Mouse (Mus musculus): ENCODE measurements around the gene Cflar. TPM values are rescaled to one million over a fixed set of nuclear protein-coding genes. Genes with fewer than 3 reads are reported as not detected.
A peak's percentile ranks its signal among the peaks of the same experiment; 100 is the strongest.
"Not testable (repeated sequence)": the region's sequence is repeated elsewhere in the genome, so short reads cannot be mapped to it uniquely, and the experiment has no call there.

Cflar gene
- 26.1 and 27.1 TPM in 2 replicates for polyA plus RNA-seq (2014; fragmentation: Nextera tagmentation; extraction: Ambion mirVana)

- H3K27me3 ChIP-seq (replicated peaks; ENCODE audit: control insufficient read depth, insufficient read depth, low read length): no peaks in the 10 kb centered on the region
- H3K4me3 ChIP-seq (ENCODE audit: low read depth, low read length): peak within 1 kb of the TSS; percentile 65
- peaks cover 9% of the 10 kb centered on the region for H3K4me1 ChIP-seq (replicated peaks; ENCODE audit: control insufficient read depth, insufficient read depth, low read length)
- peak within 1 kb of the TSS; percentile 82 for H3K4me2 ChIP-seq (ENCODE audit: low read length)
- DNase-seq (ENCODE audit: low spot score) (peak; percentile 91), ATAC-seq (replicated peaks; ENCODE audit: low FRiP score, low TSS enrichment, low read depth) (peak; percentile 69)
- WGBS: 0% methylated on average over 45 of the region's 45 CpGs
- H3K27ac ChIP-seq (ENCODE audit: low read depth): peak within 1 kb of the TSS; percentile 99
- peaks cover 18% of the 10 kb centered on the region for H3K36me3 ChIP-seq (ENCODE audit: control insufficient read depth, insufficient read depth, low read length)
- peak within 1 kb of the TSS; percentile 89 for H3K9ac ChIP-seq (ENCODE audit: low read length)
- no peaks in the 10 kb centered on the region for H3K9me3 ChIP-seq (ENCODE audit: control insufficient read depth, low read length)
Observed at GRCm38 (mm10) chr1:58711365-58712016, at the start of gene Cflar. Gene Cflar, plus strand, starts transcription at chr1:58711508.

DNA sequence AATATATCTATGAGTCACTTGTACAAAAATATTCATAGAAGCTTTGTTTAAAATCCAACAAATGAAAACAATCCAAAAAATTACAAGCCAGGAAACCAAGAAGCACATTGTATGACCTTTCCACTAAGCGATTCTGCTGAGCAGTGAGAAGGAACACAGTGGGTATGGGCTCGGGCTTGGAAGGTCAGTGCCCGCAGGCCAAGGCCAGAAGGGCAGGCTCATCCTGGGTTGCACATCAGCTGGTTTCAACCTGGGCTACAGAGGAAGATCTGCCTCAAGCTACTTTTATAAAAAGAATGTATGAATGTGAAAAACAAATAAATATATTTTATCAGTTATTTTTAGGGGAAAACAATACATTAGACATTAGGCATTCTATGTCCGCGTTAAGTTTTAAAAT lies 48.6 kb upstream of the Cflar start:
- not testable (repeated sequence) for H3K4me3 ChIP-seq (ENCODE audit: low read depth, low read length); H3K27me3 ChIP-seq (replicated peaks; ENCODE audit: control insufficient read depth, insufficient read depth, low read length); H3K4me2 ChIP-seq (ENCODE audit: low read length); H3K36me3 ChIP-seq (ENCODE audit: control insufficient read depth, insufficient read depth, low read length); H3K9me3 ChIP-seq (ENCODE audit: control insufficient read depth, low read length); H3K27ac ChIP-seq (ENCODE audit: low read depth); H3K4me1 ChIP-seq (replicated peaks; ENCODE audit: control insufficient read depth, insufficient read depth, low read length); DNase-seq (ENCODE audit: low spot score); ATAC-seq (replicated peaks; ENCODE audit: low FRiP score, low TSS enrichment, low read depth); H3K9ac ChIP-seq (ENCODE audit: low read length)
- WGBS: 87% methylated on average over 5 of the region's 5 CpGs

- 84% methylated on average over 3 of the region's 3 CpGs for WGBS
- not testable (repeated sequence) for H3K4me2 ChIP-seq (ENCODE audit: low read length); H3K9ac ChIP-seq (ENCODE audit: low read length); H3K4me1 ChIP-seq (replicated peaks; ENCODE audit: control insufficient read depth, insufficient read depth, low read length); DNase-seq (ENCODE audit: low spot score); H3K4me3 ChIP-seq (ENCODE audit: low read depth, low read length); H3K36me3 ChIP-seq (ENCODE audit: control insufficient read depth, insufficient read depth, low read length); H3K27me3 ChIP-seq (replicated peaks; ENCODE audit: control insufficient read depth, insufficient read depth, low read length); H3K27ac ChIP-seq (ENCODE audit: low read depth); H3K9me3 ChIP-seq (ENCODE audit: control insufficient read depth, low read length); ATAC-seq (replicated peaks; ENCODE audit: low FRiP score, low TSS enrichment, low read depth)
Observed at GRCm38 (mm10) chr1:58663365-58663764, 47.9 kb upstream of the Cflar start.

DNA sequence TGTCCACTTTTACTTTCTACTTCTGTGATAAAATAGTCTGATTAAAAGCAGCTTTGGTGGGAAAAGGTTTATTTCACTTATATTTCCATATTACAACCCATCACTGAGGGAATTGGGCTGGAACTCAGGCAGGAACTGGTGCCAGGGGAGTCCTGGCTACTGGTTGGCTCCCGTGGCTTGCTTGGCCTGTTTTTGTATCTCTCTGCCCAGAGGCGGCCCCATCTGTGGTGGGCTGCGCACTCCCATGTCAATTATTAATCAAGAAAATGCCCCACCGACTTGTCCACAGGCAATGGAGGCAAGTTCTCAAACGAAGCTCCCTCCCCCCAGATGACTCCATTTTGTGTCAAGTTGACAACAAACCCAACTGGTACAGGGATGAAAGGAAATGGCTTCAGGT lies 43.1 kb upstream of the Cflar start:
- Histone ChIP-seq H3K27ac (ENCODE audit: low read depth) (no peak overlapping the region), H3K4me1 (replicated peaks; ENCODE audit: control insufficient read depth, insufficient read depth, low read length) (no peaks in the 10 kb centered on the region), H3K4me2 (ENCODE audit: low read length) (no peak overlapping the region), H3K9me3 (ENCODE audit: control insufficient read depth, low read length) (no peaks in the 10 kb centered on the region), H3K4me3 (ENCODE audit: low read depth, low read length) (no peak overlapping the region), H3K9ac (ENCODE audit: low read length) (no peak overlapping the region), H3K27me3 (replicated peaks; ENCODE audit: control insufficient read depth, insufficient read depth, low read length) (no peaks in the 10 kb centered on the region), H3K36me3 (ENCODE audit: control insufficient read depth, insufficient read depth, low read length) (no peaks in the 10 kb centered on the region)
- WGBS: 88% methylated on average over 5 of the region's 5 CpGs
- no peak for DNase-seq (ENCODE audit: low spot score)
- no peak for ATAC-seq (replicated peaks; ENCODE audit: low FRiP score, low TSS enrichment, low read depth)

- H3K27me3 ChIP-seq (replicated peaks; ENCODE audit: control insufficient read depth, insufficient read depth, low read length); H3K36me3 ChIP-seq (ENCODE audit: control insufficient read depth, insufficient read depth, low read length); H3K9ac ChIP-seq (ENCODE audit: low read length); H3K9me3 ChIP-seq (ENCODE audit: control insufficient read depth, low read length); H3K4me1 ChIP-seq (replicated peaks; ENCODE audit: control insufficient read depth, insufficient read depth, low read length); ATAC-seq (replicated peaks; ENCODE audit: low FRiP score, low TSS enrichment, low read depth); DNase-seq (ENCODE audit: low spot score); H3K4me2 ChIP-seq (ENCODE audit: low read length); H3K27ac ChIP-seq (ENCODE audit: low read depth); H3K4me3 ChIP-seq (ENCODE audit: low read depth, low read length): not testable (repeated sequence)
- 78% methylated on average over 3 of the region's 3 CpGs for WGBS
Observed at GRCm38 (mm10) chr1:58669635-58670034, 41.7 kb upstream of the Cflar start.

- 87% methylated on average over 2 of the region's 2 CpGs for WGBS
- Histone ChIP-seq H3K27me3 (replicated peaks; ENCODE audit: control insufficient read depth, insufficient read depth, low read length) (no peaks in the 10 kb centered on the region), H3K4me3 (ENCODE audit: low read depth, low read length) (no peak overlapping the region), H3K4me1 (replicated peaks; ENCODE audit: control insufficient read depth, insufficient read depth, low read length) (no peaks in the 10 kb centered on the region), H3K9ac (ENCODE audit: low read length) (no peak overlapping the region), H3K27ac (ENCODE audit: low read depth) (no peak overlapping the region), H3K36me3 (ENCODE audit: control insufficient read depth, insufficient read depth, low read length) (no peaks in the 10 kb centered on the region), H3K9me3 (ENCODE audit: control insufficient read depth, low read length) (no peaks in the 10 kb centered on the region), H3K4me2 (ENCODE audit: low read length) (no peak overlapping the region)
- DNase-seq (ENCODE audit: low spot score) (no peak), ATAC-seq (replicated peaks; ENCODE audit: low FRiP score, low TSS enrichment, low read depth) (no peak)
Observed at GRCm38 (mm10) chr1:58672116-58672515, 39.2 kb upstream of the Cflar start.

DNA sequence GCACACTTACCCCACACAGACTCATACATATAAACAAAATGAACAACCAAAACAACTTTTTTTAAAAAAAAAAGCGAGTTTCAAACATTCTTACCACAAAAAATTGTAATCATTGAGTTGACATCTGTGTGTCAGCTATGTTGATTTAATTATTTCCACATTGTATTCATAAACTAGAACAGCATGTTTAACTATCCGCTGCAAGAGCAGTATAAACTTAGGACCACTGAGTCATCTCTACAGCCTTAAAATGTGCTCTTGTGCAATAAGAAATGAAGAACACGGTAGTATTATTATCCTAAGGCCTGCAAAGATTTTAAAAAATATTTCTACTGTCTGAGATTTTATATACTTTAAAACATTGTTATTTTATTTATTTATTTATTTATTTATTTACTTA lies 36.3 kb upstream of the Cflar start:
- Histone ChIP-seq H3K27ac (ENCODE audit: low read depth) (no peak overlapping the region), H3K4me3 (ENCODE audit: low read depth, low read length) (no peak overlapping the region), H3K36me3 (ENCODE audit: control insufficient read depth, insufficient read depth, low read length) (no peaks in the 10 kb centered on the region), H3K9ac (ENCODE audit: low read length) (no peak overlapping the region), H3K9me3 (ENCODE audit: control insufficient read depth, low read length) (no peaks in the 10 kb centered on the region), H3K4me2 (ENCODE audit: low read length) (no peak overlapping the region), H3K4me1 (replicated peaks; ENCODE audit: control insufficient read depth, insufficient read depth, low read length) (no peaks in the 10 kb centered on the region), H3K27me3 (replicated peaks; ENCODE audit: control insufficient read depth, insufficient read depth, low read length) (no peaks in the 10 kb centered on the region)
- ATAC-seq (replicated peaks; ENCODE audit: low FRiP score, low TSS enrichment, low read depth): no peak
- no peak for DNase-seq (ENCODE audit: low spot score)
- 79% methylated on average over 3 of the region's 3 CpGs for WGBS

GRCm38 (mm10) chr1:58677575-58677974 lies 33.7 kb upstream of the Cflar start:
- DNase-seq (ENCODE audit: low spot score): no peak
- H3K27ac ChIP-seq (ENCODE audit: low read depth): no peak overlapping the region
- H3K4me2 ChIP-seq (ENCODE audit: low read length): no peak overlapping the region

DNA sequence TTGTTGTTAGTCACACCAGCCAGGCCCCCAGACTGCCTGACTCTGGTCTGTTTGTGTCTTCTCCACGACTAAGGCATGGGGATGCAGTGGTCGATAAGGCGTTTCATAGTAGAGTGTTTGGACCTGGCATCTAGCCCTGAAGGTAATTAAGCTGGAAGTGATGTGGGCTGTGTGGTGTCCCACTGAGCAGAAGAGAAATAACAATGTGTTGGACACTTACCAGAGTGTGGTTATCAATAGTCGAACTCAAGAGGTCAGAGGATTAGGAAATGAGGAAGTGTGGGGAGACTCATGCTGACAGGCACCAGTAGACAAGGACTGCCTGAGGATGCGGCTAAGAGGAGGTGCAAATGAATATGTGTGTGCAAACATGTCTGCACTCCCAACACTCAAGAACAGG lies 32.9 kb upstream of the Cflar start:
- not testable (repeated sequence) for H3K4me2 ChIP-seq (ENCODE audit: low read length); H3K36me3 ChIP-seq (ENCODE audit: control insufficient read depth, insufficient read depth, low read length); H3K4me1 ChIP-seq (replicated peaks; ENCODE audit: control insufficient read depth, insufficient read depth, low read length); ATAC-seq (replicated peaks; ENCODE audit: low FRiP score, low TSS enrichment, low read depth); H3K4me3 ChIP-seq (ENCODE audit: low read depth, low read length); DNase-seq (ENCODE audit: low spot score); H3K27ac ChIP-seq (ENCODE audit: low read depth); H3K9ac ChIP-seq (ENCODE audit: low read length); H3K27me3 ChIP-seq (replicated peaks; ENCODE audit: control insufficient read depth, insufficient read depth, low read length); H3K9me3 ChIP-seq (ENCODE audit: control insufficient read depth, low read length)
- 65% methylated on average over 5 of the region's 5 CpGs for WGBS

More at GRCm38 (mm10) chr1:58677575-58677974, 33.7 kb upstream of the Cflar start:
- Histone ChIP-seq H3K4me3 (ENCODE audit: low read depth, low read length) (no peak overlapping the region), H3K27me3 (replicated peaks; ENCODE audit: control insufficient read depth, insufficient read depth, low read length) (no peaks in the 10 kb centered on the region), H3K9ac (ENCODE audit: low read length) (no peak overlapping the region), H3K9me3 (ENCODE audit: control insufficient read depth, low read length) (no peaks in the 10 kb centered on the region), H3K4me1 (replicated peaks; ENCODE audit: control insufficient read depth, insufficient read depth, low read length) (no peaks in the 10 kb centered on the region), H3K36me3 (ENCODE audit: control insufficient read depth, insufficient read depth, low read length) (no peaks in the 10 kb centered on the region)
- 95% methylated on average over 1 of the region's 1 CpGs for WGBS
- no peak for ATAC-seq (replicated peaks; ENCODE audit: low FRiP score, low TSS enrichment, low read depth)
